Mouse (Mus musculus): ENCODE measurements around the gene Smpx. TPM values are rescaled to one million over a fixed set of nuclear protein-coding genes. Genes with fewer than 3 reads are reported as not detected.

Smpx gene
- total RNA-seq, 2 experiments from 2014 or later: 20.9 to 26.9 TPM

Other genes starting within 250 kb of the Smpx start
- 10 to 100 TPM; 10.6 to 17.1 TPM for gene Sms, start 206.6 kb upstream of the Smpx start, total RNA-seq (2021)
- gene Yy2, start 129.9 kb upstream of the Smpx start, total RNA-seq (2021): under 1 TPM; 0.27 to 0.67 TPM
- gene Mbtps2, start 100.2 kb upstream of the Smpx start, total RNA-seq (2021): 10 to 100 TPM; 14.3 to 24.8 TPM
- not detected for gene Klhl34, start 119.5 kb downstream of the Smpx start, total RNA-seq (2021)